Mouse (Mus musculus) kidney, postnatal 10 days (tissue): ENCODE data around the gene Gtf3a.
"Not testable (repeated sequence)": the region's sequence is repeated elsewhere in the genome, so short reads cannot be mapped to it uniquely, and the experiment has no call there.

Source experiments
- DNase-seq: peaks from one replicate; pipeline ENCODE4 v3.0.0; 2021; ENCODE audit warnings: mixed read lengths

Gtf3a gene

GRCm38 (mm10) chr5:146939109-146939796 is 9.2 kb upstream of the Gtf3a start:
- no peak for DNase-seq

GRCm38 (mm10) chr5:146940219-146940618 is 8.2 kb upstream of the Gtf3a start:
- peak; percentile 44 for DNase-seq

GRCm38 (mm10) chr5:146941939-146942338 is 6.5 kb upstream of the Gtf3a start:
- DNase-seq, result not testable (repeated sequence)

- no peak for DNase-seq
Observed at GRCm38 (mm10) chr5:146942965-146943364, 5.5 kb upstream of the Gtf3a start.

GRCm38 (mm10) chr5:146944568-146944967 is 3.9 kb upstream of the Gtf3a start:
- DNase-seq, result no peak

GRCm38 (mm10) chr5:146946682-146947081 is 1.8 kb upstream of the Gtf3a start:
- DNase-seq, result no peak

GRCm38 (mm10) chr5:146947497-146947896 is 960 bp upstream of the Gtf3a start:
- no peak for DNase-seq

GRCm38 (mm10) chr5:146948041-146948507 is 383 bp upstream of the Gtf3a start:
- DNase-seq, result no peak

GRCm38 (mm10) chr5:146954576-146954975 is 6.1 kb downstream of the Gtf3a start:
- no peak for DNase-seq

- DNase-seq, result no peak
Observed at GRCm38 (mm10) chr5:146955651-146956050, 7.2 kb downstream of the Gtf3a start.

GRCm38 (mm10) chr5:146956678-146957077 is 8.2 kb downstream of the Gtf3a start:
- DNase-seq, result no peak

GRCm38 (mm10) chr5:146963118-146963936 is 14.9 kb downstream of the Gtf3a start, which contains the start of gene Mtif3:
Gene Mtif3, minus strand, starts transcription at chr5:146963800.
- peak; percentile 91 for DNase-seq

GRCm38 (mm10) chr5:146963937-146964278 is 15.5 kb downstream of the Gtf3a start:
- DNase-seq, result no peak

- DNase-seq, result no peak
Observed at GRCm38 (mm10) chr5:146968695-146969393, 20.4 kb downstream of the Gtf3a start.

GRCm38 (mm10) chr5:146971776-146972561 is 23.5 kb downstream of the Gtf3a start:
- no peak for DNase-seq

- DNase-seq, result no peak
Observed at GRCm38 (mm10) chr5:146973353-146973752, 24.9 kb downstream of the Gtf3a start.

GRCm38 (mm10) chr5:146973858-146974780 is 25.7 kb downstream of the Gtf3a start:
- DNase-seq, result peak; percentile 51

- peak; percentile 41 for DNase-seq
Observed at GRCm38 (mm10) chr5:146974781-146975123, 26.3 kb downstream of the Gtf3a start.

- peak; percentile 27 for DNase-seq
Observed at GRCm38 (mm10) chr5:146981376-146981775, 32.9 kb downstream of the Gtf3a start.

- peak; percentile 79 for DNase-seq
Observed at GRCm38 (mm10) chr5:146983216-146983615, 34.8 kb downstream of the Gtf3a start.

- no peak for DNase-seq
Observed at GRCm38 (mm10) chr5:146985725-146986433, 37.4 kb downstream of the Gtf3a start.
